Mouse (Mus musculus): ENCODE measurements around the gene Hus1b. TPM values are rescaled to one million over a fixed set of nuclear protein-coding genes. Genes with fewer than 3 reads are reported as not detected.

Hus1b gene
- total RNA-seq, 2 experiments from 2014 or later = 0.22 to 0.23 TPM

DNA sequence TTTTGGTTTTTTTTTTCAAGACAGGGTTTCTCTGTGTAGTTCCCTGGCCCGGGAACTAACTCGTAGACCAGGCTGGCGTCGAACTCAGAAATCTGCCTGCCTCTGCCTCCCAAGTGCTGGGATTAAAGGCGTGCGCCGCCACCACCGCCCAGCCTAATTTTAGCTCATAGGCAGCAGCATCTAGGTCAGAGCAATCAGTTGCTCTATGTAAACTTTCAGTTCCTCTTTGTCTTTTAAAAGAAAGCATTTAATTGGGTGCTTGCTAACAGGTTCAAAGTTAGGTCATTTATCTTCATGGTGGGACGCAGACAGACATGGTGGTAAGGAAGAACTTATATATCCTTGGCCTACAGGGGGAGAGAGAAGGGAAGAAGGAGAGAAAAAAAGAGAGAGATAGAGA is 1.6 kb upstream of the Hus1b start:
- no peak for DNase-seq

DNA sequence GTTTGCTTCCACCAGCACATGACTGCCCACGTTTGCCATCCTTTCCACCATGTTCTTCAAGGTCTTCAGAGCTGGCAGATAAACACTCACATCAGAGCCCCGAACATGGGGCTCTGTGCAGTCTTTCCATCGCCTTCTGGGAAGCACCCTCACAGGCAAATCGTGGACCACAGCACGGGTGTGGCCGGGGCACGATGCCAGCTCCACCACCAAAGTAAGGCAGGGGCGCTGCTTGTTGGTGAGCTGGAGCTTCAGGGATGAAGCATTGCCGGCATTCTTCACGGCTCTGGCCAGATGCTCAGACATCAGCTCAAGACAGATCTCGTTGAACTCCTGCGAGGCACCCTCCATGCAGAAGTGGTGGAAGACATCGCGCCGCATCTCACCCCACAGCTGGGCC is 430 bp downstream of the Hus1b start:
- no peak for DNase-seq

DNA sequence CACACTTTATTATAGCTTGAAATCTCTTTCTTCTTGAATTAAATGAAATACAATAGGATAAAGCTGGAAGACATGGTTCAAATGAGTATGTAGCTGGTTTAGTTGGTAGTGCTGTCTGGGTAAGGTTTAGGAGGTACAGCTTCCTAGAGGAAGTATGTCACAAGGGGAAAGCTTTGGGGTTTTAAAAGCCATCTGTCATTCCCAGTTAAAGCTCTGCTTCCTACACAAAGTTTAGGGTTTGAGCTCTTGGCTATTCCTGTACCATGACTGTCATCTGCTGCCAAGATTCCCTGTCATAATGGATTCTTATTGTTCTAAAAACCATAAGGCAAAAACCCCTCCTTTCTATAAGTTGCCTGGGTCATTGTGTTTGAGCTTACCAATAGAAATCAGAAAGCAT is 1.8 kb downstream of the Hus1b start:
- DNase-seq = no peak

DNA sequence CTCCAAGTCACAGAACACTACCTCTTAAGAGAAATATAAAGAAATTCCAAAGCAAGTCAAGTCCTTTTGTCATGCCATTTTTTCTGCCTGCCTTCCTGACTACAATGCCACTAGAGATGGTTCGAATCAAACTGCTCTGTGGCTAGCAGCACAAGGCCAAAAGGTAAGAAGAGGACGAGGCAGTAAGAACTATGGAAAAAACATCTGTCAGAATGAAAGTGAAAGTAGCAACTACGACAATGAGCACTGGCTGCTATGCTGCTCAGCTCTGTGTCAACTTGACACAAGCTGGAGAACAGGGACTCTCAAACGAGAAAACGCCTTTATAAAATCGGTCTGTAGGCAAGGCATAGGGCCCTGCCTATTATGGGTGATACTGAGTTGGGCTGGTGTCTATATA is 14.6 kb downstream of the Hus1b start:
- peak in 1 of 2 experiments; percentile 21 for DNase-seq

DNA sequence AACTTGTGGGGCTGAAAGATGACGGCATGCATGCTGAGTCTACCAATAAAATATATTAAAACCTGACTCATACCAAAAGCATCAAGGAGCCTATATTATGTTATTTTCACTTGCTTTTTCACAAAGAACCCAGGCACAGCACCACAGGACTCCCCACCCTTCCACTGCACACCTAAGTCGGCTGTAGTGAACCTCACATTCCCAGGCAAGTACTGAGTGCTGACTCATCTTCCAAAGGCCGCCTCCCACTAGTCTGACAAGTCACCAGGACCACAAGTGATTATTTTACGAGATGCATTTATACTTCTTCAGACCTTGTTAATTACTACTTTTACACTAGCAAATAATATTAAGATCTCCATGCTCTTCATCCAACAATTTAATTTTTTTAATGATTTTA is 15.9 kb downstream of the Hus1b start:
- DNase-seq = no peak

DNA sequence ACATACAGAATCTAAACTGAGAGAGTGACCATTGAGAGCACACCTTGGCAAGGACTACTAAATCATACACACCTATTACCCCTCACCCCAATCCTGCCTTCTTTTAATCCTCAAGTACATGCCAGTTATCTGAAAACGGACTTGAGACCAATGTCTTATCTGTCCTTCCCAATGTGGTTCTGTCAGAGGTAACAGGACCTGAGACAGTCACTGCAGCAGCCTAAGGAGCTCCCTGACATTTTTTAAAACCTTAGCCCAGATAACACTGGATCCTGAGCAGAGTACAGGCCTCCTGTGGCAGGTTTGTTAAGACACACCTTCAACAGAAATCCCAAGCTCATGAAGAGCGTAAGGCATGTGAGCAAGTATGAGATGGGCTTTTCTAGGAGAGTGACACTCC is 18.4 kb downstream of the Hus1b start:
- no peak for DNase-seq

DNA sequence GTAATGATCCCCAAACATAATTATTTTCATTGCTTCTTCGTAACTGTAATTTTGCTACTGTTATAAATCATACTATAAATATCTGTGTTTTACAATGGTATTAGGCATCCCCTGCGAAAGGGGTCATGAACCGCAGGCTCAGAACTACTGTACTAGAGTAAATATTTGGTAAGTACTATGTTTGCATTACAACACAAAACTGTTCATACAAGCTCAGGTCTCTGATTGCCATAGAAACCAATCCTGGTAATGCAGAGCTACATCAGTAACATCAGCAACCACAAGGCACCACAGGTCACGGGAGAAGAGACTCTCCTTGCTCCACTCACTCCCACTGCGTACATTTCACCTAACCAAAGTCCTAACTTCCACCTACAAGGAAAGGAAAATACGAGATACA is 23.3 kb downstream of the Hus1b start:
- no peak for DNase-seq

DNA sequence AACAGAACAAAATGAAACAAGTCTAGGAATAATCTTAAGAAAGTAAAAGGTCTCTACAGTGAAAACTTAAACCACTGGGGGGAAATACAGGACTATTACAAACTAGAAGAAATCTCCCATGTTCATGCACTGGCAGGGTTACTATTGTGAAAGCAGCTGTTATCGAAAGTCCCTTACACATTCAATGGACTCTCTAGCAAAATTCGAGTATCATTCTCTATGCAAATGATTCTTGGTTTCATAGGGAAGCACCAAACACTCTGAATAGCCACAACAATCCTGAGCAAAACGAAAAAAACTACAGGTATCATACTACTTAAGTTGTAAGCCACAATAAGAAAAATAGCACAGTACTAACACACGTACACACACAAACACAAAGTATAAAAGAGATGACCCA is 25.6 kb downstream of the Hus1b start:
- no peak for DNase-seq

DNA sequence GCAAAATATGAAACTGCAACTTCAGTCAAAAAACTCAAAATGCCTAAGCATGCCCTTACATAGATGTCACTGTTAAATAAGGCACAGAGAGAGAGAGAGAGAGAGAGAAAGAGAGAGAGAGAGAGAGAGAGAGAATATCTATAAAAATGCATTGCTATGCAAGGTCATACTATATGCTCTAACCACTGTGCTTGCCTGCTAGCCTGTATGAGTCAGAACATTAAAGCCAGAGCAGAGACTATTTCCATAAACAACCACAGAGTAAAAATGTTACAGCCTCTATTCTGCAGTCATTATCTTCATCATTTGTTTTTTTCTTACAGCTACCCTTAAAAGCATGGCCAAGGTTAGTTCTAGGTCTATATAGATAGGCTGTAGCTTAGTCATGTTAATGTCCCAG is 33.8 kb downstream of the Hus1b start:
- DNase-seq = no peak

DNA sequence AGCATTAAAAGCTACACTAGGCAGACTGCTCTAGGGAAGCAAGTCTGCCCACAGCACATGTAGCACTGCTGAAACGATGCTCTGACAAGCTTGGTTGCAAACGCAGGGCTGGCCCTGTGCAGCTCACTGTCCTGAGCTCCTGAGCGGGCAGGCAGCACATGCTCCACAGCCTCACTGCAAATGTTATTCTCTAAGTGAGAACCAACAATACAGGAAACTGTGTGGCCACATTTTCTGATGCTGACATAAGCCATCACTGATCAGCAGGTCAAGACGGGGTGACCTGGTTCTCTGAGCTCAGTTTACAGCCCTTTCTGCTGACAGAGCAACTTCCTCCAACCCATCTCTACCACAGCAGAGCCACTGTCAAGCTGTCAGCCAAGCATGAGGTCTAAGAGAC is 34.5 kb downstream of the Hus1b start:
- DNase-seq = no peak

DNA sequence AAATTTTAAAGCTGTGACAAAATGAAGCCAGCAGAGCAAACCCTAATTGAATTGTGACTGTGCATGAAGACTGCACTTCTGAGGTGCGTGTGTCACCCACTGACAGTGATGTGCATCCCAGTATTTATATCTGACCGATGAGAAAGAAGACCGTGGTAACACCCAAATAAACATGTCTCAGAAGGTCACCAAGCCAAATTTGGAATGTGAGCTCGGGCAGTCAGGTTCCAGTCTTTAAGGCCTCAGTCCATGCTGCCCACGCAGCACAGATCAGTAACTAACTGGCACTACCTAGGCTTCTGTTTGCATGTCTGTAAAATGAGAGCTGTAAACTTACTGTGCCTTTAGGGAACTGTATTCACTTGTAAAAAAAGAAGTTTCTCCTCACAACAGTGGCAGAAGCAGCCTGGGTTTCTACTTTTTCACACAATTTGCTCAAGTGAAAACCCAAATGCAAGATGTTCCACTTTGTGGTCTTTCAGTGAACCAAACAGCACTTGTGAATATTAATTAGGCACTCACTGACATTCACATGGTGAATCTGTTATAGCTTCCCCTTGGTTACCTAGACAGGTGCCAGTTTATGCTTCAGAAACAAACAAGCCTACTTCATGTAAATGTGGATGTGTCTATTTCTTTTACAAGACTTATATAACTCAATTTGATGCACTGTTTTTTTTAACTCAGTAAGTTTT is 35.5 kb downstream of the Hus1b start:
- DNase-seq = no peak

DNA sequence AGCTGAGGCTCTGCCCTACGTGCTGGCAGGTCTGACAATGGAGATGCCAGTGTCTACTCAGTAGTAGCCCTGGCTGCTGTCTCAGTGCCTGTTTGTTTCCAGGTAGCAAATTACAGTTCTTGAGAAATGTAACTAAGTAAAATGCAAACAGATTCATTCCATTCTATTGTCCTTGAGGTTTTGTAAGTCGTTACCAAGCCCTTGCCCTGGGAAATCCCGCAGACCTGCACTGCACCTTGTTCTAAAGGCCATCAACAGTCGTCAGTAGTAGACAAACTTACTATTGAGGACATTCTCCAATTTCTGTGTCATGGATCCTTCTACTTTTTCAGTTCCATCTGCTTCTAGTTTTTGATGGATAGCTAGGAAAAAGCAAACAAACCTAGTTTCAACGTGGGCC is 36.7 kb downstream of the Hus1b start:
- DNase-seq = no peak

DNA sequence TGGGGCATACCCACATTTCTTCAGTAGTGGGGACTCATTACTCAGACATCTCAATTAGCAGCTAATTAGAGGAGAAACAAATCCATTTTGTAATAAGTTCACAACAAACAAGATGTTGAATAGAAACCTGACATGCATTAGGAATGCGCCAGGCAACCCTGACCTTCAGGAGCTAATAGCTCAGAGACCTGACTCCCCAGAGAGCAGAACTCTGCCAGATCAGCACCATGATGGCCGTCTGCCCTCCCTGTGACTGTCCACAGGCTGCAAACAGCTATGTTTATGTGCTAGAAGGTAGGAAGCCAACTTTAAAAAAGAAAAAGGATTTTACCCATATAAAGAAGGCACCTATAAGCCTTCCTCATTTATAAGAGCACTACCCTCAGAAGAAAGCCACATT is 45.3 kb downstream of the Hus1b start:
- DNase-seq = no peak

DNA sequence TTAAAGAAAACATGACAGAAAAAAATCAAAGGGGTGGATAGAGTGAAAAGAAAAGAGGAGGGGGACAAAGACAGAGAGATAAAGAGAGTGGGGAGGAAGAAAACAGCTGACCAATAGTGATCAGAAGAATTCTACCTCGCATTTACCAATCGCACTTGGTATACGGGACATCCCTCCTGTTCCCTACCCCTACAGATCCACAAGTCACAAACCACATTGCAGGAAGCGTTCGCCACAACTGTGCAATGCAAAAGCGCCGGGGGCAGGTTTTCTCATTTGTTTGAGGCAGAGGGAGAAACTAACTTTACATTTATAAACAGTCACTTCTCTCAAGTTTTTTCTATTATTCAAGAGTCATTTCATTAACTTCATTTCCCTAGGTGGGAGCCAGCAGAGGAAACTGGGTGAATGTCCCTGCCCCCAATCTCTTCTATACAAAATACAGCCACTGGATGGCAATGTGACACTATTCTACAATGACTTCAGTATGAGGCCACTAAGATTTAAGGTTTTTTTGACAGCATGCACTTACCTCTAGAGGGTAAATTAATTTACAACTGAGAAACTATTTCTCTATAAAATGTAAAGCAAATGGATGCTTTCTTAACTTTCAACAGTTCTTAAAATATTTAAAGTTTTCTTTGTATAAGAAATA is 46.0 kb downstream of the Hus1b start:
- DNase-seq = peak in 1 of 2 experiments; percentile 23

Other genes with a start within 250 kb of the Hus1b start
- gene Irf4, start 198.5 kb downstream of the Hus1b start, total RNA-seq (2021) = 1 to 10 TPM; 1.1 to 5.5 TPM
- gene Exoc2, start 26.3 kb upstream of the Hus1b start, total RNA-seq (2021) = 10 to 100 TPM; 15.3 to 17.5 TPM
- gene Gm5447, start 26.4 kb upstream of the Hus1b start, total RNA-seq (2021) = not detected

All from heart, adult 18-20 months (tissue).